Comparison of ENCODE assay signal across 12 mouse cellular contexts in genomic region chr5:63728955-63729354, GRCm38 (mm10).
"Had no signal": no experiment of that assay in that cellular context is flagged by ENCODE, and none has a peak within 500 bp of the region (broad histone marks: within the 10 kb centered on the region; RNA-seq: fewer than 3 reads in every experiment).

No protein-coding gene starts in this region.

- DNase-seq: retina, postnatal 1 day; right cerebral cortex, adult 18-20 months; right cerebral cortex, postnatal 14 days; right cerebral cortex, postnatal 25 days; right cerebral cortex, postnatal 4 days; spleen, adult 18-20 months; thymus, adult 18-20 months; thymus, adult 2 months; thymus, postnatal 14 days; thymus, postnatal 25 days; thymus, postnatal 36 days; thymus, postnatal 4 days had no signal
